Mouse (Mus musculus) lung, adult 2 months (tissue): ENCODE measurements around the gene Acsf3. TPM values are rescaled to one million over a fixed set of nuclear protein-coding genes. Genes with fewer than 3 reads are reported as not detected.

Source experiments
- DNase-seq: peaks from one replicate; pipeline ENCODE4 v3.0.0; 2022
- H3K4me1 ChIP-seq: fragments of 200-500 bp; 2 replicates; pipeline ENCODE4 v1.6.1; 2011; ENCODE audit warnings: low read length; ENCODE audit not compliant: control insufficient read depth, insufficient read depth
- H3K4me3 ChIP-seq: fragments of 200-500 bp; replicated peaks from 2 replicates; pipeline ENCODE3; 2011; ENCODE audit warnings: low read depth, mild to moderate bottlenecking, control low read depth, low read length; ENCODE audit errors: extremely low read depth
- CTCF ChIP-seq: fragments of 200-500 bp; IDR thresholded peaks from 2 replicates; pipeline ENCODE4 v1.5.1; 2011; ENCODE audit warnings: mild to moderate bottlenecking, low read length, control low read depth; ENCODE audit not compliant: insufficient read depth
- POLR2A ChIP-seq: fragments of 200-500 bp; IDR thresholded peaks from 2 replicates; pipeline ENCODE4 v1.6.1; 2011; ENCODE audit warnings: low read depth, mild to moderate bottlenecking, control low read depth, low read length, borderline replicate concordance; ENCODE audit errors: extremely low read depth
- WGBS: fragments of 180-500 bp; shearing (Covaris S2); methylation state at CpG from one replicate; pipeline ENCODE4 v1.1.7; 2018; 5-methylcytosine and 5-hydroxymethylcytosine counted together
- polyA plus RNA-seq: library from polyadenylated mRNA; depleted of rRNA; stranded (reverse); fragments of >200 nt; gene quantifications from 2 replicates; pipeline ENCODE4 v1.2.3, GENCODE M21; 2012; rRNA removed

The Acsf3 gene
- 16.3 and 17.7 TPM in 2 replicates for polyA plus RNA-seq

DNA sequence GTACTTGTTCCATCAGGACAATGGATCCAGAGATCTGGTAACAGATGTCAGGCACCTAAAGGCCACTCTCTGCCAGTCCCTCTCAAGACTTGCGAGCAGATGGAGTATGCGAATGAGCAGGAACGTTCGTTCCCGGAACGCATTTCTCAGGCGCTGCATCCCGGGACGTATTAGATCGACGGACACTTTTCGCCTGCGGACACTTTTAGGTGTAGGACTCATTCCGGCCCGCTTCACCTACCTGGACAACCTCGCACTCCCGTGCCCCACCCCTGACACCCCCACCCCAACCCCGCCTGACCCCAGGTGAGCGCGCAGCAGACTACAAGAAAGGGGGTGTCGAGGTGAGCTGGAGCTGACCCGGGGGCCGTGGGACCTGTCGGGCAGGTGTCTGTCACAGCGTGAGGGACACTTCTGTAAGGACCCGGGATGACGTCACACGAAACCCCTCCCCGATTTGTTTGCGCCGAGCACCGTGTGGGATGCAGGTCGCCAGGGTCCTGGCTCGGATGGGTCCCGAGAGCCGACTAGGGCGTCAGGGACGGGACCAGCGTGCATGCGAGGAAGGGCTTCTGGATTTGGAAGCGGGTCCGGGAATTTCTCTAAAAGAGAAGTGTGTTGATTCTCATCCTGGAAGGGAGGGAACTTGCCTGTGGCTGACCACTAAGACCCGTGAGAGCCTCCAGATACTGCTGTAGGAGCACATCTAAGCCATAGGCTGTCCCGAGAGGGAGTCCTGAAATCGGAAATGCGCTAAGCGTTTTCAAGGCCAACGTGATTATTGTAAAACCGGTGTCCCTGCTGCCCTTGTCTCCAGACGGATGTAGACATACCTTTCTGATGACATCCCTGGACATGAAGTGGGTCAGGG, at the start of gene Acsf3:
Acsf3 (plus strand) TSS at position 202 of the 871 bp plus-strand sequence.
- DNase-seq: peak; percentile 67
- Histone ChIP-seq H3K4me1 (peaks cover 5% of the 10 kb centered on the region), H3K4me3 (peak within 1 kb of the TSS; percentile 84)
- TF ChIP-seq POLR2A: peak; percentile 27; the same call in 1 of the 2 replicates
- TF ChIP-seq CTCF: no peak
- WGBS: 1% methylated on average over 50 of the region's 50 CpGs

DNA sequence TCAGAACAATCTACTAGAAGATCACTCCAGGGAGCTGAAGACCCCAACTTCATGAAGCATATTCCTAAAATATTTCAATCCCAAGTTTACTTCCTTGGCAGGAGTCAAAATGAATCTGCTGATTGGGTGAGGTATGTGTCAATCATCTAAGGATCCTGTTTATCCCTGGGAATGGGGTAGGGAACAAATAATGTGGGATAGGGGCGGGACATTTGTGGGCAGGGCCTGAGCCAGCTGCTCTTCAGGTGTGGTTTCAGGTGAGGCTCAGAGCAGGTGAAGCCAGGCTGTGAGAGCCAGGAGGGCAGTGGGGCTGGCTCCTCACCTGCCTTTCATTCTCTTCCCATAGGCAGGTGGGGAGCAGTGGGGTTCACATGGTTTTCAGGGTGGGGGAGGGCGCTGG, 48.5 kb upstream of the Acsf3 start:
- TF ChIP-seq CTCF (no peak), POLR2A (no peak)
- no peak for DNase-seq
- 53% methylated on average over 2 of the region's 2 CpGs for WGBS
- no peaks in the 10 kb centered on the region for H3K4me1 ChIP-seq
- no peak overlapping the region for H3K4me3 ChIP-seq

DNA sequence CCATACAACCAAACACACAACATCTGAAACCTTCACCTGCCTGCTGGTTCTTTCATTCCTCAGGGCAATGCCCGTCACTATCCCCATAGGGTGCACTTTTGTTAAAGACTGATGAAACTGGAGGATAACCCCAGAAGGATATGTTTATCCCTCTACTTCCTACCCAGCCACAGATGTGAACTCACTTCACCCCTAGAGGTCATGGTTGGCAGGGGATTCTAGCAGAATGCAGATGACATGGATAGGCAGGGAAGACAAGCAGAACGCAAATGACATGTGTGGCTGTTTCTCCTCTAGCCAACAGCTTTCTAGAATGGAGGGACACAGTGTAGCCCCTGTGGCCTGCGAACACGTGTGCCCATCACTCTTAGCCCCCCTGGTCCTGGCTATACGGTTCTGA, 47.9 kb upstream of the Acsf3 start:
- WGBS: 52% methylated on average over 5 of the region's 5 CpGs
- DNase-seq: no peak
- TF ChIP-seq CTCF: no peak
- no peak for TF ChIP-seq POLR2A
- Histone ChIP-seq H3K4me3 (no peak overlapping the region), H3K4me1 (no peaks in the 10 kb centered on the region)

DNA sequence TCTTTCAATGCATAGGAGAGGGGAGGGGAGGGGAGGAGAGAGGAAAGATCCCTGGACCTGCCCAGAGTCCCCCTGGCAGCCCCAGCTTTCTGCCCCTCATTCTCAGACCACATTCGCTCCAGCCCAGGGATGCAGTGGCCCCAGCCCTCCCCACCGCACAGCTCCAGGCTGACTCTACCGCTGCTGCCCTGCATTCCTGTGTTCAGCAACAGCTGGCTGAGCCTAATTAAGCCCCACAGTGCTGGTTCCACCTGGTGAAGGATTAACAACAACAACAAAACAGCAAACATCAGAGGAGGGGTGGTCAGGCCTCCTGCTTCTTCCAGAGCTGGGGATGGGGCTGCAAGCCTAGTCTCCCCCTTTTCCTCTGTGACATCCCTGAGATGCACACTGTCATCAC, 46.7 kb upstream of the Acsf3 start:
- 29% methylated on average over 3 of the region's 3 CpGs for WGBS
- no peaks in the 10 kb centered on the region for H3K4me1 ChIP-seq

DNA sequence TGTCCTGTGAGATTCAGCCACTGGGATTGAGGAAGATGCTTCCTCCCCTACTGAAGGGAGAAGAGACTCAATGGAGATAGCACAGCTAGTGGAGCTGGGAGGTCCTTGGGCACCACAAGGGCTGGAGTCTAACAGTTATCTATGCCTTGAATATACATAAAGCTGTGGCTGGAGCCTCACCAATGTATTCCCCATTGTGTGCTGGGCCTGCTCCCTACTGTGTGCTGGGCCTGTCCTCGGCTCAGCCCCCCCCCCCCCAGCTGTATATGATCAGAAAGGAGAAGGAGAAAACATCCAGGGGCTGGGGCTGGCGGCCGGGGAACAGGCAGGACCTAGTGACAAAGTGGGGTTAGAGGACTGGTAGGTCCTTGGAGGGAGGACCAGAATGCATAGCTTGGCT, 40.2 kb upstream of the Acsf3 start:
- TF ChIP-seq CTCF (no peak), POLR2A (no peak)
- Histone ChIP-seq H3K4me3 (no peak overlapping the region), H3K4me1 (no peaks in the 10 kb centered on the region)
- DNase-seq: no peak
- 69% methylated on average over 3 of the region's 3 CpGs for WGBS

More for the DNA sequence above, 46.7 kb upstream of the Acsf3 start:
- no peak for TF ChIP-seq POLR2A
- no peak for TF ChIP-seq CTCF
- no peak for DNase-seq
- no peak overlapping the region for H3K4me3 ChIP-seq

DNA sequence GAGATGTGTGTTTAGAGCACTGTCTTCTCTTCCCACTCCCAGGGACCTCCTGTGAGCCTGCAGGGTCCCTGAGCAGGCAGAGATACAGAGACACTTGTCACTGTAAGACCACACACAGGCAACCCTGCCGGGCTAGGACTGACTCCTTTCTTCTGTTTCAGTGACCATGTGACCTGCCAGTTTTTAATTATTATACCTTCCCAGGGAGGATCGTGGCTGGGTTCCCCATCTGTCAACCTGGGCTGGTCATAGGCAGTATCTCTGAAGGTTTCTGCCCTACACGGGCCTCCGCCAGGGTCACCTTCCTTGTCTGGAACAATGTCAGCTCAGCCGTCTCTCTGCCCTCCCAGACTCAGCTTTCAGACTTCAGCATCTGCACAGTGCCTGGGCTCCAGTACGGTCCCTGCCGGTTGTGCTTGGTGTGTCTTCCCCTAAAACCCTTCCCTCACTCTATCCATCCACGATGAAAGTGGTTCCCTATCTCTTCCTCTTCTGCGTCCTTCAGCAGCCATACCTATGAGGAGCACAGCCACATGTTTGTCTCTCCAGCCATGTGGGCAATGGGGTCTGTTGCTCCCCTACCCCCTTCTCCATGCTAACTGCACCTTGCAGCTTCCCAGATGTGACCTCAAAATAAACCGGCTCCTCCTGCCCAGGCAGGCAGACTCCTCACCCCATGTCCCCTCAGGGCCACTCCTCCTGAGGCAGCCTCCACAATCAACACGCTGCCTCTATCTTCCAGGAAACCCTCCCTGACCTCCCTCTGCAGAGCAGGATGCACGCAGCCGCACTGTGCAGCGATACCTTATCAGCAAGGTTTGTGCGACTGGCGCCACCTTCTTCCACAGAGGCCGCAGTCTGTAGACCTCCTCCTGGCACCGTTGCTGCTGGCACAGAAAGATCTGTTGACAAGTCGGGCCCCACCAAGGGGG, 39.5 kb upstream of the Acsf3 start:
- TF ChIP-seq CTCF (no peak), POLR2A (no peak)
- WGBS: 35% methylated on average over 19 of the region's 19 CpGs
- no peak for DNase-seq
- no peaks in the 10 kb centered on the region for H3K4me1 ChIP-seq
- H3K4me3 ChIP-seq: no peak overlapping the region

DNA sequence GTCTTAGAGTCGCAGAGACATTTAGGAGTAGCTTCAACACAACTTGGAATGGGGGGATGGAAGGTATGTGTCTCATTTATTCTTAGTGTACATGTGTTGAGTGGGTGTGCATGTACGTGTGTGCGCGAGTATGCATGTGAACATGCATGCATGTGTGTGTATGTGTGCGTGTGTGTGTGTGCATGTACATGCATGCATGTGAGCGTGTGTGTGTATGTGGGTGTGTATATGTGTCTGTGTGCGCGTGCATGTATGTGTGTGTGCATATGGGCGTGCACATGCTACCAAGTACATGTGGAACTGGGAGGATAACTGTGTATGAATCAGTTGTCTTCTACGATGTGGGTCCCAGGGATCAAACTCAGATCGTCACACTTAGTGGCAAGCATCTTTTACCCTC, 38.7 kb upstream of the Acsf3 start:
- WGBS: 91% methylated on average over 11 of the region's 11 CpGs
- no peak for DNase-seq
- H3K4me3 ChIP-seq: no peak overlapping the region
- no peak for TF ChIP-seq CTCF
- no peak for TF ChIP-seq POLR2A
- no peaks in the 10 kb centered on the region for H3K4me1 ChIP-seq

DNA sequence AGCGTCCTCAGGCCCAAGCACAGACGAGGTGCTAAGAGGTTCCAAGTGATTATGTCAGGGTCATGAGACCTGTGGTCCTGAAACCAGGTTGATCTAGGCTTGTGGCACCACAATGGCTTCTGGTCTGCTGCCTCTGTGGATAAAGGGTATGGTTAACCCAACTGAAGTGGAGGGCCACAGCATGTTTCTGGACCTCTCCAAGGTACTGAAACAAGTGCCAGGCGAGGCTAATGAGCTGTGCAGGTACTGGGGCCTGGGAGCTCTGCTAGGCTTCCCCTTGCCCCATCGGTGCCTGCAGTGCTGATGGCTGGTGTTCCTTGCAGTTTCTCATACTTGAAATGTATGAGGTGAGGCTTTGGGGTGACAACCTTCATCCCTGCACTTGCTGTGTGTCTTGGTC, 38.2 kb upstream of the Acsf3 start:
- WGBS: 51% methylated on average over 4 of the region's 4 CpGs
- Histone ChIP-seq H3K4me1 (no peaks in the 10 kb centered on the region), H3K4me3 (no peak overlapping the region)
- TF ChIP-seq CTCF (no peak), POLR2A (no peak)
- no peak for DNase-seq

DNA sequence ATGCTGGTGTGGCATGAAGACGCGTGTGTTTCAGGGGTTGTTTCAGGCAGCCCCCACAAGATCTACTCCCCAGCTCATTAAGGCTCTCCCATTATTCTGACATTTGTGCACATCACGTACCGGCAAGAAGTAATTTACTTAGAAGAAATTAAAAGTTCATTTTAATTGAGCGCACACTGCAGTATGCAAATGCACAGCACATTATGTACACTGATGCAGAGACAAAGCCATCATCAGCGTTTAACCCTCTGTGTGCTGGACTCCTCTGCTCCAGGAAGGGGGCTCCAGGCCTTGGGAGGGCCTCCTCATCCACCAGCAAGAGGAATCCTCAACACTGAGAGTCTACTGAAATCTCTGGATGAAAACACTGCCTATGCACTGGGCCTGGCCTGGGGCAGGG, 37.4 kb upstream of the Acsf3 start:
- TF ChIP-seq CTCF (no peak), POLR2A (no peak)
- no peak for DNase-seq
- 89% methylated on average over 6 of the region's 6 CpGs for WGBS
- Histone ChIP-seq H3K4me1 (no peaks in the 10 kb centered on the region), H3K4me3 (no peak overlapping the region)

DNA sequence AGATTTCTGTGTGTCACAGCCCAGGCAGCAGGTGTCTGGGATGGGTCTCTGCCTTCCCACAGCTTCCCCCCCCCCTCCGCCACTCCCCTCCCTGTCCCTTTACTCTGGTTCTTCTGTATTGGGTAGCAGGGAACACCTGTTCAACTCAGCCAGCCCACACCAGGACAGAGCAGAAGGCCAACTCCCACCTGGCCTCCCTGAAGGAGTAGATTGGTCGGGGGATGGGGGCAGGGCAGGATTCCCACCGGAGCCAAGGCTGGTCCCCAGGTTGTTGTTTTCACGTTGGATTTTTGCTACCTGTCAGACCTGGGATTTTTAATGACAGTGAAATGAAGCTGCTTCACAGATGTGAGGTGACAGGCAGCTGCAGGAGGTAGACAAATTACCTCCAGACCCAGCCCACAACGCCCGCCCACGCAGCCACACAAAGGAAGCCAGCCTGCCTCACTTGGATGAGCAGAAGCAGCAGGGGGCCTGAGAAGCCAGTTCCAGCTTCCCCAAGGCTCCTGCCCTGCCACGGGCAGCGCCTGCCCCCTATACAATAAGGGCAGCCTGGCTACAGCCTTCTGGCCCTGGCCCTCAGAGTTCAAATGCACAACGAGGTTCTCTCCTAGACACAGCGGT, 36.1 kb upstream of the Acsf3 start:
- WGBS: 25% methylated on average over 11 of the region's 11 CpGs
- H3K4me3 ChIP-seq: no peak overlapping the region
- TF ChIP-seq POLR2A (no peak), CTCF (no peak)
- H3K4me1 ChIP-seq: no peaks in the 10 kb centered on the region
- DNase-seq: no peak
